Mouse (Mus musculus): ENCODE data around the gene Aldh1a1.
"Not testable (repeated sequence)": the region's sequence is repeated elsewhere in the genome, so short reads cannot be mapped to it uniquely, and the experiment has no call there.

Aldh1a1 gene

DNA sequence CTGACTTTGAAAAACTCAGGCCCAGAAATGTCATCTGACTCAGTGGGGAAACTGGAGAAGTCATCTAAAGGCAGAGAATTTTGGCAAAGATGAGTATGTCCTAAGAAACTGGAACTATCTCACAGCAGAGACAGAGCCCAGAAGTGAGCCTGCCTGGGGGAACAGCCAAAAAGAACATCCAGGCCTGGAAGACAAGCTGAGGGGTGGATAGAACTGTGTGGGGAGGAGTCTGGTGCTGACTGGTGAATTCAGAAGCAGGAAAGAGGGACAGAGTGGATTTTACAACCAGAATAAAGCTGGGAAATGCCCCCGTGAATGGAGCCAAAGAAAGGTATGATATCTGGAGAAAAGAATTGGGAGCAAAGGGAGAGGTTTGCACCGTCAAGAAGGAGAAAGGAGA is at the start of gene Aldh1a1:
Gene Aldh1a1, plus strand, starts transcription at position 225 of the 400 bp plus-strand sequence.
- no peaks in the 10 kb centered on the region for H3K36me3 ChIP-seq (ENCODE audit: control insufficient read depth, insufficient read depth, low read length, poor library complexity, severe bottlenecking)
- no peaks in the 10 kb centered on the region for H3K27me3 ChIP-seq (ENCODE audit: control insufficient read depth, insufficient read depth, low read length, poor library complexity, severe bottlenecking)
- no peak for DNase-seq (ENCODE audit: low read depth, low spot score)

DNA sequence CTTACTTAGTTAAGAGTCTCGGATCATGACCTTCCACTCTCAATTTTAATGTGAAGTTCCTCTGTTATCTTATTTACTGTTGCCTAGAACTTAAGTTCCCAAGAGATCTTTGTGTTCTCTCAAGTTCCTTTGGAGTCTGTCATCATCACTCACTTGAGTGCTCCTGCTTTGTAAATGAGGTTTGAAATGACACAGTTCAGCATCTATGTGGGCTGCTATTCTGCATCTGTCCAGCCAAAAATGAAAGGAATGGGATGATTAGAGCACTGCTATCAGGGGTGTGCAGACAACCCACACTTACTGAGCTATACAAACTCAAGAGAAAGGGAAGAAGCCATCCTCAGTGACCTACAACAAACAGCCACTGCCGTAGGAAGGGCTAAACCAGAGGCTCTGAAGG is 44.7 kb upstream of the Aldh1a1 start:
- Histone ChIP-seq H3K36me3 (ENCODE audit: control insufficient read depth, insufficient read depth, low read length, poor library complexity, severe bottlenecking) (no peaks in the 10 kb centered on the region), H3K27me3 (ENCODE audit: control insufficient read depth, insufficient read depth, low read length, poor library complexity, severe bottlenecking) (no peaks in the 10 kb centered on the region)
- DNase-seq (ENCODE audit: low read depth, low spot score), result no peak

DNA sequence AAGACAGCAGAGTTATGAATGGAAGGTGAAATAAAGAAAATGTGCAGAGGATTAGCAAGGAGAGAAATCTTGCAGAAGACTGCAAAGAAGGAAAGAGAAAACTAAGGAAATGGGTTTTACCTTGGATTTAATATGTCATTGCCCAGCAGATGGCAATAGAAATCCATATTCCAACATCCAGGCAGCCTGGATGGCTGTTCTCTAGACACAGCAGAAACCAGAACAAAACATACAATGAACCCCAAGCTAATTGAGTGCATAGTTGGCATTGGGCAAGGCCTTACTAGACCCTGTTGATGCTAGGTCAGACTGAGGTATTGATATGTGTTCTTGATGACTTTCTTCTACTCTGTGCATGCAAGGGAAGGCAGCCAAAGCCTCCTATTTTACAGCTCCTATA is 43.0 kb upstream of the Aldh1a1 start:
- DNase-seq (ENCODE audit: low read depth, low spot score), result no peak
- Histone ChIP-seq H3K27me3 (ENCODE audit: control insufficient read depth, insufficient read depth, low read length, poor library complexity, severe bottlenecking) (no peaks in the 10 kb centered on the region), H3K36me3 (ENCODE audit: control insufficient read depth, insufficient read depth, low read length, poor library complexity, severe bottlenecking) (no peaks in the 10 kb centered on the region)

DNA sequence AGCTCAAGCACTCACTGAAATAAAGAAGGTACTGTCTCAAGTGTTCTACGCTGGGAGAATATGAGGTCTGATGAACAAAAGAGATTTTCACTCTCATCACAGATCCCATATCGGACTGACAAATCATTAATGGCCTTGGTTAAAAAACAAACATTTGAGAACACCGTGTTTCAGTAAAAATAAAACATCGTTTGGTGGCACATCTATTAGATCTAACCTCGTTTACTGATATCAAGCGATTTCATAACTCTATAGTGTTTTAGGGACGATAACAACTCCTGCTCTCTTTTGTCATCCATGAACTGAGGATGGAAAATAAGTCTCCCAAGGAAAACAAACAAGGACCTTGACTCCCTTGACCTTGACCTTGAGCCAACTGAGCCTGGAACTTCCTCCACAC is 41.5 kb upstream of the Aldh1a1 start:
- no peak for DNase-seq (ENCODE audit: low read depth, low spot score)
- H3K27me3 ChIP-seq (ENCODE audit: control insufficient read depth, insufficient read depth, low read length, poor library complexity, severe bottlenecking), result no peaks in the 10 kb centered on the region
- no peaks in the 10 kb centered on the region for H3K36me3 ChIP-seq (ENCODE audit: control insufficient read depth, insufficient read depth, low read length, poor library complexity, severe bottlenecking)

DNA sequence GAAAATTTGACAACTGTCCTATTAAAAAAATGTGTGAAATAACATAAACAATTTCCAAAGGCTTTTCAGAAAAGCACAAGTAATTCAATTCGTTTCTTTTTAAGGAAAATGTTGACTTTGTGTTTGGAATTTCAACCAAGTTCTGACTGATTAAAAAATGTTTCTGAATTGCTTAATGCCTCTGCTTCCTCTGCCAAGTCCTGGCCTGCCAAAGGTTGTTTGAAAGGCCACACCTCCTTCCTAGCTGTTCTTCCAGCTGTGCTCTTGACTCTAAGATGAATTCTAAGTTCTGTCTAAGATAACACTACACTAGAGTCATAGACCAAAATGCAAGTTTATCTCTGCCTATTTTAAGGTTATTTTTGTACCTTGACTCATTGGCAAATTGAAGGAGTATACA is 8.0 kb upstream of the Aldh1a1 start:
- no peak for DNase-seq (ENCODE audit: low read depth, low spot score)
- Histone ChIP-seq H3K36me3 (ENCODE audit: control insufficient read depth, insufficient read depth, low read length, poor library complexity, severe bottlenecking) (no peaks in the 10 kb centered on the region), H3K27me3 (ENCODE audit: control insufficient read depth, insufficient read depth, low read length, poor library complexity, severe bottlenecking) (no peaks in the 10 kb centered on the region)

DNA sequence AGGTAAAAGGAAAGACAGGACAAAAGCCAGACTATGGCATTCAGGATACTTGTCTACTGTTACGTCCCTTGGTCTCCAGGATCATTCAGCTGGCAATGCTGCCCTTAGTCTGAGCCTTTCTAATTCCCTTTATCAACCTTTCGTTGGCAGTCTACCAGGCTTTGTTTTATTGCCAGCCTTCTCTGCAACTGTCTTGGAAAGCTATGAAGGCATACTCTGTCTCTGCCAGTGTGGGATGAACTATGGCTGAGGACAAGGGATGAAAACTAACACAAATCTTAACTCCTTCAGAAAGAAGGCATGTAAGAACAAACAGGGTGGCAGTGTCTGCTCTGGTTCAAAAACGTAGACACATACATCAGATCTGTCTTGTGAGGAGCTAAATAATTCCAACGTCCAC is 565 bp upstream of the Aldh1a1 start:
- H3K36me3 ChIP-seq (ENCODE audit: control insufficient read depth, insufficient read depth, low read length, poor library complexity, severe bottlenecking), result no peaks in the 10 kb centered on the region
- H3K27me3 ChIP-seq (ENCODE audit: control insufficient read depth, insufficient read depth, low read length, poor library complexity, severe bottlenecking), result no peaks in the 10 kb centered on the region
- no peak for DNase-seq (ENCODE audit: low read depth, low spot score)

DNA sequence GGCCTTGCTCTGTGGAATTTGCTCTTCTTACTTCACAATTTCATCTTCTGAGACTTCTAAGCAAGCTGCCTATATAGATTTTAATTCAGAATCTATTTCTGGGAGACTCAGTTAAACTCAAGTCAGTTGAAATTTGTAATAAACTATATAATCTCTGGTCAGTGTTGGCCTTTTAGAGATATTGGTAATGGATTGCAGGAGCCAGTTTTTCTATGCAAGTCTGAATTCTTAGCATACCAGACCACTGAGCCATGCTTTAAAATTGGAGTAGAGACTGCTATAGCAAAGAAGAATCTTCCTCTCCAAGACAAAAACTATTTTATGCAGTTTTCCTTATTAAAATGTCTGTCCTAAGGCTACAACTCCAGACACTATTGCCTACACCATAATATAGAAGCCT is 4.0 kb downstream of the Aldh1a1 start:
- no peaks in the 10 kb centered on the region for H3K36me3 ChIP-seq (ENCODE audit: control insufficient read depth, insufficient read depth, low read length, poor library complexity, severe bottlenecking)
- DNase-seq (ENCODE audit: low read depth, low spot score), result no peak
- no peaks in the 10 kb centered on the region for H3K27me3 ChIP-seq (ENCODE audit: control insufficient read depth, insufficient read depth, low read length, poor library complexity, severe bottlenecking)

DNA sequence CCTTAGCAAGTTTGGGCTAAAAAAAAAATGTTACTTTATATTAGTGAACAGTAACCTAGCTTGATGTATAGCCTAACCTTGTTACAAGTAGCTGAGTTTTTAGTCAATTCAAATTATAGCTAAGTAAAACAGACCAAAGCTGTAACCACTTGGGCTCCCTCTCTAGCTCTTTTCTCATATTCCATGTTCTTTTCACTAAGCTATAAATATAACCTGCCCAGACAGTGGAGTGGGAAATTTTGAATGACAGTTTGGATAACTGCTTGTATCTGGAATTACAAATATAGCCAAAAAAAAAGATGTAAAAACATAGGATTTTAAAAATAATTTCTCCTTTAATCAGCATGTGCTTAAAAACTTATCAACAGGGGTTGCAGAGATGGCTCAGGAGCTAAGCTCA is 12.8 kb downstream of the Aldh1a1 start:
- no peak for DNase-seq (ENCODE audit: low read depth, low spot score)
- Histone ChIP-seq H3K36me3 (ENCODE audit: control insufficient read depth, insufficient read depth, low read length, poor library complexity, severe bottlenecking) (no peaks in the 10 kb centered on the region), H3K27me3 (ENCODE audit: control insufficient read depth, insufficient read depth, low read length, poor library complexity, severe bottlenecking) (no peaks in the 10 kb centered on the region)

DNA sequence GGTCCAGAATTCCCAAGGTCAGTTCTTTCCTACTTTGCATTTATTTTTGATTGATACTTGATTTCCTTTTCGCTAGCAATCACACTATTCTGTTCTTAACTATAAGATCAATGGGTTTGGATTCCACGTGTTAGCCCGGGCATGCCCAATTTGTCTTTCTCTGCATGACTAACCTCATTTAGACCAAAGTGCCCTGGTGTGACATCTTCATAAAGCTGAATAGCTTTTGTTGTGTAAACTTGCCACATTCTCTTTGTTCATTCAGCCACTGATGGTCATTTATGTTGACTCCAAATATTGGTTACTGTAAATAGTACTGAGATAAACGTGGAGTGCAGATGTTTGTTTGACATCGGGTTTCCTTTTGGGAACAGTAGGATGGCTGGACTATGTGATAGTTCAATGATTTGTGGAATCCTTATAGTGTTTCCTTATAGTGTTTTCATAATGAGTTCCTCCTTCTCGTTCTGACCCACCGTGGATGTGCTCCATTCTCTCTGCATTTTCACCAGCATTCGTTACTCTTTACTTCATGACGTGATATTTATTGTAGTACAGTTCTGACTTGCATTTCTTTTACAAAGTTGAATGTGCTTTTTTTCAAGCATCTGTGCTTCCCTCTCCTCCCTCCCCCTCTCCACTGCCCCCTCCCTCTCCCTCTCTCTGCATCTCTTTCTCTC is 14.6 kb downstream of the Aldh1a1 start:
- DNase-seq (ENCODE audit: low read depth, low spot score), result no peak
- no peaks in the 10 kb centered on the region for H3K36me3 ChIP-seq (ENCODE audit: control insufficient read depth, insufficient read depth, low read length, poor library complexity, severe bottlenecking)
- no peaks in the 10 kb centered on the region for H3K27me3 ChIP-seq (ENCODE audit: control insufficient read depth, insufficient read depth, low read length, poor library complexity, severe bottlenecking)

DNA sequence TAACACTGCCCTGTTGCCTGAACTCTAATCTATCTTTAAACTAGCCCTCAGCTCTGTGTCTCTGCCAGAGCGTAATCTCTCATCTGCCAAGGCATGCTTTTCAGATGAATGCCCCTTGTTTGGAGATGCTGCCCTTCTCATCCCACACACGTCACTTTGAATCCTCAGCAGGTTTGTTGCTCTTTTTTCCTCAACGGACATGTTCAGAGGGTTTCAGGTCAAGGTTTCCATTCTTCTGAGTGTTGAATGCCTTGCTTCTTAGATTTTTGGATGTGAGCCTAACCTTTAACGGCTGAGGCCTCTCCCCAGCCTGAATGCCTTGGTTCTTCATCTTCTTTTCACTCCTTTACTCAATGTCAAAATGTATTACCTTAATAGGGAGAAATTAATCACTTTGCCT is 16.1 kb downstream of the Aldh1a1 start:
- no peaks in the 10 kb centered on the region for H3K36me3 ChIP-seq (ENCODE audit: control insufficient read depth, insufficient read depth, low read length, poor library complexity, severe bottlenecking)
- DNase-seq (ENCODE audit: low read depth, low spot score), result no peak
- H3K27me3 ChIP-seq (ENCODE audit: control insufficient read depth, insufficient read depth, low read length, poor library complexity, severe bottlenecking), result no peaks in the 10 kb centered on the region

DNA sequence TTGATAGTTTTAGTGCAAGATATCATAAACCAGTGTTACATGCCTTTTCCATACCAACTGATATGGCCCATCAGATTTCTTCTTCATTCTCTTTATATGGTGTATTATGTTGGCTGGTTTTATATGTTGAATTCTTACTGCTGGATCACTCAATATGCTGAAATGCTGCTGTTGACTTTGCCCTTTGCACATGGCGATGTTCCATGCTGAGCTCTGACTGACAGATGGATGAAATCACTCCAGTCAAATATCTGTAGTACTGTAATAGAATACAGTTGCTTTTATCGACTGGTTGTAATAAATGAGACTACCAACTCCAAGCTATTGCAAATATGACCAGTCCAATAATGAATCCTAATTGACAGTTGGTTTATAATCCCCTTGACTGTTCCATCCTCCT is 19.5 kb downstream of the Aldh1a1 start:
- Histone ChIP-seq H3K27me3 (ENCODE audit: control insufficient read depth, insufficient read depth, low read length, poor library complexity, severe bottlenecking) (no peaks in the 10 kb centered on the region), H3K36me3 (ENCODE audit: control insufficient read depth, insufficient read depth, low read length, poor library complexity, severe bottlenecking) (no peaks in the 10 kb centered on the region)
- no peak for DNase-seq (ENCODE audit: low read depth, low spot score)

DNA sequence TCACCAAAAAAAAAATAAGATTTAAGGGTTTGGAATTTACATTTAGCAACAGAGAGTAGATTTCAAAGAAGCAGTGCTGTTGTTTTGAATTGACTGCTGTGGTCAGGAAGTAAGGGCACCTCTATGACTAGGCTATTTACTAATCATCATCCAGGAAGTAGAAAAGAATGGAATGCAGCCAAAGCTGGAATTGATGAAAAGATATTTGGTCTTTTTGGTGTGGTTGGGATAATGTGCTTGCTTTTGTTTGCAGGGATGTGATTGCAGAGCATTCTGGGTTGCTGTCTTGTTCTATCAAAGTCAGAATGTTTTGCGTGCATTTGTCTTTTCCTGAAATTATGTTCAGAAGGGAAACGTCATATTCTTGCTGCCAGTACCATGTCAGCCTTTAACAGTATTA is 20.7 kb downstream of the Aldh1a1 start:
- no peaks in the 10 kb centered on the region for H3K36me3 ChIP-seq (ENCODE audit: control insufficient read depth, insufficient read depth, low read length, poor library complexity, severe bottlenecking)
- no peak for DNase-seq (ENCODE audit: low read depth, low spot score)
- H3K27me3 ChIP-seq (ENCODE audit: control insufficient read depth, insufficient read depth, low read length, poor library complexity, severe bottlenecking), result no peaks in the 10 kb centered on the region

DNA sequence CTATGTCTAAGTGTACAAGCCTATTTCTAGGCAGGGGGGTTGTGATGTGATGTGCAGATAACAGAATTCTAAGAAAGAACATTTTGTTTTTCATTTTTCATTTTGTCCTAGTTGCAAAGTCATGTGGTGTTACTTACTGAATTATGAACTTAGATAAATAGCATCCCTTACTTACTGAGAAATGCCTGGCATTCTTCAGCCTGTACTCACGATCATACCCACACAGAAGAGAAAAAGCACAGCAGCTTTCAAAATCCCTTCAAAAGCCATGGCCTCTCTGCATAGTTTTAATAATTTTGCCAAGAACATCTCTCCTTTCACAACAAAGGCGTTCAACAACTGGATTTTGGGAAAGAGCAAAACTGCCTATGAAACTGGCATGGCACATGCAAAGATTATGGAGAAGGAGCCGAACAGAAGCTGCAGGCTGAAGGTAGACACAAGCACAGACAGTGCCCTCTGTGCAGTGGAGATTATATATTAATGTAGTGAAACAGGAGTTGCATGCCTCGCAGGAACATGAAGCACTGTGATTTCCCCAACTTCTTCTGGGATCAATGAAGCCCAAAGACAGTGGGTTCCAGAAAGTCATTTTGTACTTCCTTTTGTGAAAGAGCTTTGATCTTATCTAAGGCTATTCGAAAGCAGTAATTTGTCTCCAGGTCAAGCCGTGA is 21.3 kb downstream of the Aldh1a1 start:
- no peaks in the 10 kb centered on the region for H3K27me3 ChIP-seq (ENCODE audit: control insufficient read depth, insufficient read depth, low read length, poor library complexity, severe bottlenecking)

DNA sequence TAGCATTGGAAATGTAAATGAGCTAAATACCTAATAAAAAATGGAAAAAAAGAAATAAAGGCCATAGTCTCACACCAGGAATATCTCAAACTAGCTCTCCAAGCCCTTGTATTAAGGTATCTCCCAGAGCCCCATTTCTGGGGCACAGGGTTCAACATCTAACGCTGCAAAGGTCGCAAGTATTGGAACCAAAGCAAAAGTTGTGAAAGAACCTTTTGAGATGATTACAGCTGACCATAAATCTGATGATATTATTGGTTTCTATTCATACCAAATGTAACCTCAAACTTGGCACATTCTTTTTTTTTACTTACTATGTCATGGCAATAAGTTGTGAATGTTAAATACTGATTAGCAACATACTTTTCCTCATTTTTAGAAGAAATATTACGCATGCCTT is 24.0 kb downstream of the Aldh1a1 start:
- no peak for DNase-seq (ENCODE audit: low read depth, low spot score)
- Histone ChIP-seq H3K36me3 (ENCODE audit: control insufficient read depth, insufficient read depth, low read length, poor library complexity, severe bottlenecking) (no peaks in the 10 kb centered on the region), H3K27me3 (ENCODE audit: control insufficient read depth, insufficient read depth, low read length, poor library complexity, severe bottlenecking) (no peaks in the 10 kb centered on the region)

More for the DNA sequence above, 21.3 kb downstream of the Aldh1a1 start:
- no peak for DNase-seq (ENCODE audit: low read depth, low spot score)
- H3K36me3 ChIP-seq (ENCODE audit: control insufficient read depth, insufficient read depth, low read length, poor library complexity, severe bottlenecking), result no peaks in the 10 kb centered on the region

DNA sequence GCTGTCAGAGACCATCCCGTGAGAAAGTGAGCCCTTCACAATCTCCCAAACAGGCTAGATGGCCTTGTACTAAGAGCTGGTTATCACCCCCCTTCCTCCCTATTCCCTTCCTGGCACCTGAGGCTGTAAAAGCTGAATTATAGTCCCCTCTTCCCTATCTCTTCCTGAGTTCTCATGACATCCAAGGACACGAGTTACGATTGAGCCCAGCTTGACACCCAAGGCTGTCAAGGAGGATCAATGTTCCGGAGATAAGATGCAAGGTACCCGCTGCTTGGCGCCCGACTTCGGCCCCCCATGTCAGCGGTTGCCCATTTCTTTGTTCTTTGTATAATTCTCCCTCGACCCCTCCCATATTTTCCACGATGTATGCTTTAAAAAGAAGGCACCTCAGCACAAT is 36.6 kb downstream of the Aldh1a1 start:
- not testable (repeated sequence) for H3K36me3 ChIP-seq (ENCODE audit: control insufficient read depth, insufficient read depth, low read length, poor library complexity, severe bottlenecking); DNase-seq (ENCODE audit: low read depth, low spot score); H3K27me3 ChIP-seq (ENCODE audit: control insufficient read depth, insufficient read depth, low read length, poor library complexity, severe bottlenecking)

Measured in splenic B cell, adult 2 months (primary cell).